ENCODE assay signal across 20 mouse cellular contexts in the genomic region with DNA sequence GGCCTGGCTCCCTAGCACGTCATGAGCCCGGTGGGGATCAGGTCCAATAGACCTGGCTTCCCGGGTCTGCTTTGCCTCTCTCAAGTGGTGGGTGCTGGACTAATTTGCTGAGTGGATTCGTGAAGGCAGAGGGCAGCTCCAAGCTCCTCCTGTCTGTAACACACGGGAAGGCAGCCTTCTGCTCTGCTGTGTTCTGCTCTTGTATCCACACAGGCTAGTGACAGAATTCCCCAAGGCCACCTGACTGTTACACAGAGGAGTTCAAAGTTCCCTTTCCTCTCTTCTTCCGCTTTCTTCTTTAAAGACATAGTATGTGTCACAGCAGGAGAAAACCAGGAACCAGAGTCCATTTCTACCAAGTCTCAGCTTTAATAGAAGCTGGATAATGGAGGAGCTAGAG. TPM values are rescaled to one million over a fixed set of nuclear protein-coding genes. Genes with fewer than 3 reads are reported as not detected.
DNase-seq lines count a peak whose midpoint lies in the region; TF ChIP-seq lines count a peak whose summit lies in the region.
"Had no signal": no experiment of that assay in that cellular context is flagged by ENCODE, and none has a peak within 500 bp of the region (broad histone marks: within the 10 kb centered on the region; RNA-seq: fewer than 3 reads in every experiment).

No protein-coding gene starts in this region.

- no peak overlapping the region for H3K4me3 ChIP-seq in lung, adult 2 months (replicated peaks; ENCODE audit: extremely low read depth, low read depth, low read length)
- H3K4me3 ChIP-seq: erythroblast, embryonic 14.5 days; forebrain, embryonic 15.5 days; heart, embryonic 10.5 days; hindbrain, embryonic 15.5 days had no signal

- WGBS in lung, adult 2 months, result 74% methylated on average over 6 of the region's 6 CpGs
- WGBS in large intestine, adult 2 months, result 39% methylated on average over 6 of the region's 6 CpGs

- peak; percentile 34 for DNase-seq in kidney, postnatal 10 days
- no peak for DNase-seq in kidney, adult 18-20 months
- DNase-seq in lung, postnatal 36 days, result peak; percentile 52
- DNase-seq in lung, adult 2 months, result no peak
- peak; percentile 46 for DNase-seq in large intestine, adult 2 months (ENCODE audit: low read depth, low spot score)
- DNase-seq in yolk sac, embryonic 10.5 days (ENCODE audit: low spot score), result peak; percentile 48
- no peak for DNase-seq in left cerebral cortex, adult 9 months (ENCODE audit: low spot score in 2 of 2)
- no peak for DNase-seq in cerebellum, adult 8-10 months
- DNase-seq: adrenal gland, postnatal 25 days; cerebellum, postnatal 25 days; gastrocnemius, postnatal 14 days; heart, postnatal 14 days; left cerebral cortex, postnatal 4 days; midbrain, embryonic 14.5 days; thymus, adult 18-20 months had no signal

- TF ChIP-seq CTCF in lung, adult 2 months (IDR thresholded peaks at IDR 0.05; ENCODE audit: insufficient read depth, low read length), result no peak

- no peaks in the 10 kb centered on the region for H3K4me1 ChIP-seq in lung, adult 2 months (ENCODE audit: control insufficient read depth, insufficient read depth, low read length)
- H3K4me1 ChIP-seq: forebrain, embryonic 15.5 days; hindbrain, embryonic 15.5 days had no signal

- no peak for TF ChIP-seq POLR2A in lung, adult 2 months (IDR thresholded peaks at IDR 0.05; ENCODE audit: borderline replicate concordance, extremely low read depth, low read depth, low read length)

RNA-seq across cellular contexts. Expression of gene Col15a1, which starts 53.1 kb away (rescaled TPM):
- polyA plus RNA-seq in lung, adult 2 months (2012; rRNA removed), result 18.5 and 24.4 TPM in 2 replicates
- polyA plus RNA-seq in large intestine, adult 2 months (2012; rRNA removed), result 23.3 and 30.1 TPM in 2 replicates
- polyA plus RNA-seq: erythroblast, embryonic 14.5 days; G1E had no signal

Comparison
In these comparisons a context has a peak if more than half of its experiments do, and no peak if none do; other contexts are left out.
1. DNase-seq: peak in kidney, postnatal 10 days (single experiment), lung, postnatal 36 days (single experiment), large intestine, adult 2 months (single experiment) and yolk sac, embryonic 10.5 days (single experiment); none in kidney, adult 18-20 months (single experiment), lung, adult 2 months (single experiment), left cerebral cortex, adult 9 months (0 of 2) and cerebellum, adult 8-10 months (single experiment).